In the genomic region with DNA sequence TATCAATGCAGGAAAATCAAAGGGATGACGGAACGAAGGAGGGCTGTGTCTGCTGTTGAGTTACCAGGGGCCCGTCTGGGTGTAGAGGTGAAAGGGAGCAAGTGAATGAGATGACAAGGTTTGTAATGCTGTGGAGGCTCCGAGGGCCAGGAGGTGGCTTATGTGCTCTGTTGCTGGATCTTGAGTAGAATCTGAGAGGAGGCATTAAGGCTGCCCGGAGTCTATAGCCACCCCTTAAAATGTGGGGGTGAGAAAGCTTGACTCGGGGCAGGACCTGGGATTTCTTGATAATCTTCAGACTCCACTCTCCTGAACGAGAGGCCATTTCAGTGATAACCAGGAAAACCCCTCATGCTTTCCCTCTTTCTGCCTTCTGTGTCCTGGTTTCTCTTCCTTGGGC, we compare ENCODE assay signal across 17 mouse cellular contexts.
DNase-seq lines count a peak whose midpoint lies in the region; ATAC-seq and TF ChIP-seq lines count a peak whose summit lies in the region.
"Had no signal": no experiment of that assay in that cellular context is flagged by ENCODE, and none has a peak within 500 bp of the region (broad histone marks: within the 10 kb centered on the region; RNA-seq: fewer than 3 reads in every experiment).

No protein-coding gene starts in this region.

- H3K9me3 ChIP-seq in forebrain, embryonic 10.5 days = no peaks in the 10 kb centered on the region
- H3K9me3 ChIP-seq in forebrain, embryonic 11.5 days (ENCODE audit: control insufficient read depth, low read length) = no peaks in the 10 kb centered on the region
- H3K9me3 ChIP-seq in neural tube, embryonic 13.5 days = no peaks in the 10 kb centered on the region
- no peaks in the 10 kb centered on the region for H3K9me3 ChIP-seq in hindbrain, postnatal 0 days (ENCODE audit: low read length)
- H3K9me3 ChIP-seq: intestine, embryonic 15.5 days; limb, embryonic 12.5 days had no signal

- no peak overlapping the region for H3K4me2 ChIP-seq in forebrain, embryonic 11.5 days (ENCODE audit: low read depth, low read length, severe bottlenecking)
- no peak overlapping the region for H3K4me2 ChIP-seq in neural tube, embryonic 13.5 days
- no peak overlapping the region for H3K4me2 ChIP-seq in hindbrain, postnatal 0 days (ENCODE audit: low read depth, low read length)
- H3K4me2 ChIP-seq: heart, embryonic 11.5 days; intestine, embryonic 15.5 days; limb, embryonic 12.5 days had no signal

- peak overlapping the region; percentile 81 for H3K27ac ChIP-seq in forebrain, embryonic 10.5 days
- H3K27ac ChIP-seq in forebrain, embryonic 11.5 days (ENCODE audit: low read depth, low read length) = no peak overlapping the region
- H3K27ac ChIP-seq in neural tube, embryonic 13.5 days (replicated peaks) = peak overlapping the region; percentile 74
- H3K27ac ChIP-seq in hindbrain, postnatal 0 days = peak overlapping the region; percentile 79
- H3K27ac ChIP-seq: intestine, embryonic 15.5 days; kidney, postnatal 0 days; limb, embryonic 12.5 days; liver, embryonic 14.5 days had no signal

- H3K4me1 ChIP-seq in forebrain, embryonic 10.5 days = peaks cover 48% of the 10 kb centered on the region
- H3K4me1 ChIP-seq in forebrain, embryonic 11.5 days (replicated peaks; ENCODE audit: control insufficient read depth, insufficient read depth, low read length) = peaks cover 17% of the 10 kb centered on the region; the same call in 1 of the 2 replicates
- H3K4me1 ChIP-seq in neural tube, embryonic 13.5 days (replicated peaks) = peaks cover 41% of the 10 kb centered on the region
- H3K4me1 ChIP-seq in hindbrain, postnatal 0 days (ENCODE audit: insufficient read depth, low read length) = 0 out of 2 replicates have a peak, but pooled peaks cover 16% of the 10 kb centered on the region
- H3K4me1 ChIP-seq: intestine, embryonic 15.5 days had no signal

- no peak for ATAC-seq in forebrain, embryonic 11.5 days (replicated peaks; ENCODE audit: low FRiP score)
- ATAC-seq in neural tube, embryonic 13.5 days (ENCODE audit: low read depth) = no peak
- no peak for ATAC-seq in hindbrain, postnatal 0 days
- ATAC-seq: CD4-positive, CD25-positive, alpha-beta regulatory T cell, adult 4 months; intestine, embryonic 15.5 days had no signal

- no peak overlapping the region for H3K4me3 ChIP-seq in forebrain, embryonic 10.5 days
- no peak overlapping the region for H3K4me3 ChIP-seq in forebrain, embryonic 11.5 days (ENCODE audit: low read depth, low read length)
- H3K4me3 ChIP-seq in neural tube, embryonic 13.5 days = no peak overlapping the region
- no peak overlapping the region for H3K4me3 ChIP-seq in hindbrain, postnatal 0 days (ENCODE audit: low read length)
- H3K4me3 ChIP-seq: intestine, embryonic 15.5 days; limb, embryonic 12.5 days had no signal

- no peaks in the 10 kb centered on the region for H3K36me3 ChIP-seq in forebrain, embryonic 10.5 days (replicated peaks)
- H3K36me3 ChIP-seq in forebrain, embryonic 11.5 days (ENCODE audit: control insufficient read depth, insufficient read depth, low read length) = no peaks in the 10 kb centered on the region
- H3K36me3 ChIP-seq in neural tube, embryonic 13.5 days = no peaks in the 10 kb centered on the region
- no peaks in the 10 kb centered on the region for H3K36me3 ChIP-seq in hindbrain, postnatal 0 days (ENCODE audit: insufficient read depth, low read length)
- H3K36me3 ChIP-seq: G1E; intestine, embryonic 15.5 days; limb, embryonic 12.5 days had no signal

- DNase-seq in forebrain, embryonic 10.5 days (ENCODE audit: extremely low spot score, low spot score) = no peak
- no peak for DNase-seq in forebrain, embryonic 11.5 days (ENCODE audit: low spot score)
- DNase-seq in neural tube, embryonic 10.5 days (ENCODE audit: extremely low spot score, low spot score) = no peak
- no peak for DNase-seq in hindbrain, postnatal 0 days (ENCODE audit: low spot score)
- no peak for DNase-seq in kidney, adult 11 months
- DNase-seq in urinary bladder, adult 2 months (ENCODE audit: low spot score) = no peak
- no peak for DNase-seq in kidney, adult 18-20 months
- DNase-seq: cerebellum, postnatal 14 days; gastrocnemius, postnatal 14 days had no signal

- no peaks in the 10 kb centered on the region for H3K27me3 ChIP-seq in forebrain, embryonic 10.5 days (ENCODE audit: poor library complexity, severe bottlenecking)
- no peaks in the 10 kb centered on the region for H3K27me3 ChIP-seq in forebrain, embryonic 11.5 days (ENCODE audit: control insufficient read depth, insufficient read depth, low read length)
- H3K27me3 ChIP-seq in neural tube, embryonic 13.5 days = no peaks in the 10 kb centered on the region; the same call in 1 of the 2 replicates
- H3K27me3 ChIP-seq in hindbrain, postnatal 0 days (ENCODE audit: insufficient read depth, low read length) = no peaks in the 10 kb centered on the region
- H3K27me3 ChIP-seq: intestine, embryonic 15.5 days; limb, embryonic 12.5 days had no signal

- H3K9ac ChIP-seq in forebrain, embryonic 11.5 days (ENCODE audit: low read length) = no peak overlapping the region
- no peak overlapping the region for H3K9ac ChIP-seq in neural tube, embryonic 13.5 days
- no peak overlapping the region for H3K9ac ChIP-seq in hindbrain, postnatal 0 days (replicated peaks; ENCODE audit: low read length)
- H3K9ac ChIP-seq: intestine, embryonic 15.5 days; limb, embryonic 12.5 days; liver, embryonic 14.5 days had no signal

- WGBS in forebrain, embryonic 10.5 days = 89% methylated on average over 7 of the region's 7 CpGs
- 91% methylated on average over 7 of the region's 7 CpGs for WGBS in forebrain, embryonic 11.5 days
- 92% methylated on average over 7 of the region's 7 CpGs for WGBS in neural tube, embryonic 13.5 days
- 81% methylated on average over 7 of the region's 7 CpGs for WGBS in hindbrain, postnatal 0 days

- TF ChIP-seq CTCF in hindbrain, postnatal 0 days (IDR thresholded peaks at IDR 0.05; ENCODE audit: low read depth) = no peak
